Mouse (Mus musculus): ENCODE results near the gene Dnajb3. TPM values are rescaled to one million over a fixed set of nuclear protein-coding genes. Genes with fewer than 3 reads are reported as not detected.
"Not testable (repeated sequence)": the region's sequence is repeated elsewhere in the genome, so short reads cannot be mapped to it uniquely, and the experiment has no call there.

Gene Dnajb3
- polyA plus RNA-seq, 1 experiment from 2014 or later, result 11.1 TPM

- H3K4me3 ChIP-seq, result no peak overlapping the region
- no peaks in the 10 kb centered on the region for H3K36me3 ChIP-seq
- H3K4me1 ChIP-seq, result no peaks in the 10 kb centered on the region
- no peak overlapping the region for H3K9ac ChIP-seq
- peaks cover 79% of the 10 kb centered on the region for H3K9me3 ChIP-seq
- no peak for ATAC-seq (ENCODE audit: insufficient number of reproducible peaks, low FRiP score, low TSS enrichment, low read depth)
- H3K27me3 ChIP-seq, result no peaks in the 10 kb centered on the region
- no peak overlapping the region for H3K4me2 ChIP-seq
- no peak overlapping the region for H3K27ac ChIP-seq
- WGBS, result 69% methylated on average over 7 of the region's 7 CpGs
Observed at GRCm38 (mm10) chr1:88230421-88230820, 24.8 kb upstream of the Dnajb3 start.

- Histone ChIP-seq H3K27ac (no peak overlapping the region), H3K36me3 (no peaks in the 10 kb centered on the region), H3K4me1 (no peaks in the 10 kb centered on the region), H3K27me3 (no peaks in the 10 kb centered on the region), H3K9ac (no peak overlapping the region), H3K4me2 (no peak overlapping the region), H3K9me3 (peaks cover 76% of the 10 kb centered on the region), H3K4me3 (no peak overlapping the region)
- WGBS, result 86% methylated on average over 5 of the region's 5 CpGs
- ATAC-seq (ENCODE audit: insufficient number of reproducible peaks, low FRiP score, low TSS enrichment, low read depth), result no peak
Observed at GRCm38 (mm10) chr1:88229986-88230385, 24.4 kb upstream of the Dnajb3 start.

GRCm38 (mm10) chr1:88229566-88229965 is 24.0 kb upstream of the Dnajb3 start:
- 75% methylated on average over 3 of the region's 3 CpGs for whole genome bisulfite sequencing

GRCm38 (mm10) chr1:88228121-88228520 is 22.5 kb upstream of the Dnajb3 start:
- Histone ChIP-seq H3K27me3 (no peaks in the 10 kb centered on the region), H3K4me3 (no peak overlapping the region), H3K4me2 (no peak overlapping the region), H3K27ac (no peak overlapping the region), H3K9ac (no peak overlapping the region), H3K4me1 (no peaks in the 10 kb centered on the region), H3K36me3 (no peaks in the 10 kb centered on the region), H3K9me3 (peaks cover 63% of the 10 kb centered on the region)
- ATAC-seq (ENCODE audit: insufficient number of reproducible peaks, low FRiP score, low TSS enrichment, low read depth), result no peak
- WGBS, result 72% methylated on average over 7 of the region's 7 CpGs

More at GRCm38 (mm10) chr1:88229566-88229965, 24.0 kb upstream of the Dnajb3 start:
- no peak overlapping the region for H3K4me3 ChIP-seq
- H3K27me3 ChIP-seq, result no peaks in the 10 kb centered on the region
- H3K4me1 ChIP-seq, result no peaks in the 10 kb centered on the region
- no peaks in the 10 kb centered on the region for H3K36me3 ChIP-seq
- no peak overlapping the region for H3K4me2 ChIP-seq
- no peak for ATAC-seq (ENCODE audit: insufficient number of reproducible peaks, low FRiP score, low TSS enrichment, low read depth)
- no peak overlapping the region for H3K27ac ChIP-seq
- peaks cover 72% of the 10 kb centered on the region for H3K9me3 ChIP-seq
- no peak overlapping the region for H3K9ac ChIP-seq

GRCm38 (mm10) chr1:88227482-88227881 is 21.9 kb upstream of the Dnajb3 start:
- no peaks in the 10 kb centered on the region for H3K27me3 ChIP-seq
- no peak overlapping the region for H3K9ac ChIP-seq
- H3K4me1 ChIP-seq, result no peaks in the 10 kb centered on the region
- H3K27ac ChIP-seq, result no peak overlapping the region
- no peak for ATAC-seq (ENCODE audit: insufficient number of reproducible peaks, low FRiP score, low TSS enrichment, low read depth)
- peaks cover 59% of the 10 kb centered on the region for H3K9me3 ChIP-seq
- no peak overlapping the region for H3K4me2 ChIP-seq
- H3K4me3 ChIP-seq, result no peak overlapping the region
- WGBS, result 58% methylated on average over 2 of the region's 2 CpGs
- H3K36me3 ChIP-seq, result no peaks in the 10 kb centered on the region

- Histone ChIP-seq H3K9ac (no peak within 1 kb of the TSS), H3K9me3 (peaks cover 54% of the 10 kb centered on the region), H3K27ac (no peak within 1 kb of the TSS), H3K27me3 (no peaks in the 10 kb centered on the region), H3K4me1 (no peaks in the 10 kb centered on the region), H3K4me2 (no peak within 1 kb of the TSS), H3K4me3 (no peak within 1 kb of the TSS), H3K36me3 (no peaks in the 10 kb centered on the region)
- no peak for ATAC-seq (ENCODE audit: insufficient number of reproducible peaks, low FRiP score, low TSS enrichment, low read depth)
- WGBS, result 52% methylated on average over 5 of the region's 5 CpGs
Observed at GRCm38 (mm10) chr1:88226670-88227379, 21.2 kb upstream of the Dnajb3 start, which contains the start of gene Mroh2a. TSS of gene Mroh2a (plus strand) at chr1:88226986.

- Histone ChIP-seq H3K27ac (no peak overlapping the region), H3K4me1 (no peaks in the 10 kb centered on the region), H3K36me3 (no peaks in the 10 kb centered on the region), H3K4me2 (no peak overlapping the region), H3K27me3 (no peaks in the 10 kb centered on the region), H3K9ac (no peak overlapping the region), H3K9me3 (peaks cover 47% of the 10 kb centered on the region), H3K4me3 (no peak overlapping the region)
- no peak for ATAC-seq (ENCODE audit: insufficient number of reproducible peaks, low FRiP score, low TSS enrichment, low read depth)
Observed at GRCm38 (mm10) chr1:88225741-88226140, 20.2 kb upstream of the Dnajb3 start.

- 36% methylated on average over 2 of the region's 2 CpGs for WGBS
- peaks cover 46% of the 10 kb centered on the region for H3K9me3 ChIP-seq
- not testable (repeated sequence) for H3K27ac ChIP-seq; H3K4me2 ChIP-seq; ATAC-seq (ENCODE audit: insufficient number of reproducible peaks, low FRiP score, low TSS enrichment, low read depth); H3K36me3 ChIP-seq; H3K27me3 ChIP-seq; H3K4me3 ChIP-seq; H3K4me1 ChIP-seq; H3K9ac ChIP-seq
Observed at GRCm38 (mm10) chr1:88225301-88225700, 19.7 kb upstream of the Dnajb3 start.

GRCm38 (mm10) chr1:88224029-88224776 is 18.6 kb upstream of the Dnajb3 start:
- Histone ChIP-seq H3K4me2 (no peak overlapping the region), H3K9me3 (peaks cover 35% of the 10 kb centered on the region), H3K27me3 (no peaks in the 10 kb centered on the region), H3K27ac (no peak overlapping the region), H3K4me3 (no peak overlapping the region), H3K36me3 (no peaks in the 10 kb centered on the region), H3K4me1 (no peaks in the 10 kb centered on the region), H3K9ac (no peak overlapping the region)
- ATAC-seq (ENCODE audit: insufficient number of reproducible peaks, low FRiP score, low TSS enrichment, low read depth), result no peak
- WGBS, result 63% methylated on average over 2 of the region's 2 CpGs

- WGBS, result 53% methylated on average over 1 of the region's 1 CpGs
- no peaks in the 10 kb centered on the region for H3K27me3 ChIP-seq
- no peak for ATAC-seq (ENCODE audit: insufficient number of reproducible peaks, low FRiP score, low TSS enrichment, low read depth)
- no peak overlapping the region for H3K9ac ChIP-seq
- H3K4me2 ChIP-seq, result no peak overlapping the region
- peaks cover 29% of the 10 kb centered on the region for H3K9me3 ChIP-seq
- H3K4me3 ChIP-seq, result no peak overlapping the region
- H3K4me1 ChIP-seq, result no peaks in the 10 kb centered on the region
- no peaks in the 10 kb centered on the region for H3K36me3 ChIP-seq
- no peak overlapping the region for H3K27ac ChIP-seq
Observed at GRCm38 (mm10) chr1:88223591-88223990, 18.0 kb upstream of the Dnajb3 start.

- not testable (repeated sequence) for H3K4me1 ChIP-seq; H3K36me3 ChIP-seq; H3K4me2 ChIP-seq; H3K4me3 ChIP-seq; H3K27me3 ChIP-seq; H3K27ac ChIP-seq; H3K9ac ChIP-seq; ATAC-seq (ENCODE audit: insufficient number of reproducible peaks, low FRiP score, low TSS enrichment, low read depth)
- peaks cover 24% of the 10 kb centered on the region for H3K9me3 ChIP-seq
Observed at GRCm38 (mm10) chr1:88223011-88223515, 17.5 kb upstream of the Dnajb3 start.

- Histone ChIP-seq H3K27ac (no peak overlapping the region), H3K4me2 (no peak overlapping the region), H3K9me3 (peaks cover 22% of the 10 kb centered on the region), H3K9ac (no peak overlapping the region), H3K4me1 (no peaks in the 10 kb centered on the region), H3K27me3 (no peaks in the 10 kb centered on the region), H3K4me3 (no peak overlapping the region), H3K36me3 (no peaks in the 10 kb centered on the region)
- WGBS, result 44% methylated on average over 2 of the region's 2 CpGs
- ATAC-seq (ENCODE audit: insufficient number of reproducible peaks, low FRiP score, low TSS enrichment, low read depth), result no peak
Observed at GRCm38 (mm10) chr1:88222216-88222615, 16.6 kb upstream of the Dnajb3 start.

Measured in limb, embryonic 15.5 days (tissue).